ENCODE assay signal across 19 mouse cellular contexts in genomic region chr9:120362684-120363083, GRCm38 (mm10).
DNase-seq lines count a peak whose midpoint lies in the region; ATAC-seq and TF ChIP-seq lines count a peak whose summit lies in the region.
"Had no signal": no experiment of that assay in that cellular context is flagged by ENCODE, and none has a peak within 500 bp of the region (broad histone marks: within the 10 kb centered on the region; RNA-seq: fewer than 3 reads in every experiment).

No protein-coding gene starts in this region.

- 55% methylated on average over 3 of the region's 3 CpGs for WGBS in liver, embryonic 11.5 days
- 27% methylated on average over 3 of the region's 3 CpGs for WGBS in liver, embryonic 15.5 days (ENCODE audit: insufficient replicate concordance)
- WGBS in stomach, postnatal 0 days, result 46% methylated on average over 3 of the region's 3 CpGs
- WGBS in heart, embryonic 10.5 days, result 67% methylated on average over 3 of the region's 3 CpGs

- no peaks in the 10 kb centered on the region for H3K36me3 ChIP-seq in liver, embryonic 11.5 days (ENCODE audit: control insufficient read depth, insufficient read depth, low read length)
- H3K36me3 ChIP-seq in liver, embryonic 15.5 days (replicated peaks), result no peaks in the 10 kb centered on the region
- no peaks in the 10 kb centered on the region for H3K36me3 ChIP-seq in stomach, postnatal 0 days (ENCODE audit: control insufficient read depth, insufficient read depth, low read length)
- H3K36me3 ChIP-seq in heart, embryonic 10.5 days, result no peaks in the 10 kb centered on the region
- H3K36me3 ChIP-seq: embryonic facial prominence, embryonic 10.5 days; heart, embryonic 12.5 days; hindbrain, embryonic 10.5 days had no signal

- peak overlapping the region; percentile 93 for H3K27ac ChIP-seq in left cerebral cortex, adult 2 months
- peak overlapping the region; percentile 68 for H3K27ac ChIP-seq in liver, embryonic 11.5 days (ENCODE audit: low read depth, low read length)
- peak overlapping the region; percentile 26; the same call in 1 of the 2 replicates for H3K27ac ChIP-seq in liver, embryonic 15.5 days (replicated peaks)
- no peak overlapping the region for H3K27ac ChIP-seq in stomach, postnatal 0 days (replicated peaks)
- no peak overlapping the region for H3K27ac ChIP-seq in heart, embryonic 10.5 days
- H3K27ac ChIP-seq: embryonic facial prominence, embryonic 10.5 days; forebrain, embryonic 13.5 days; hindbrain, embryonic 10.5 days; hindbrain, embryonic 14.5 days had no signal

- no peak for DNase-seq in left cerebral cortex, adult 2 months (ENCODE audit: extremely low spot score in 1 of 2, low spot score in 2 of 2)
- DNase-seq in left cerebral cortex, adult 11 months (ENCODE audit: low spot score), result no peak
- no peak for DNase-seq in liver, embryonic 11.5 days (ENCODE audit: low spot score)
- no peak for DNase-seq in stomach, postnatal 0 days (ENCODE audit: low spot score)
- no peak for DNase-seq in thymus, postnatal 25 days
- DNase-seq in heart, embryonic 10.5 days (ENCODE audit: low spot score), result no peak
- no peak for DNase-seq in spleen, postnatal 14 days (ENCODE audit: low spot score in 2 of 2)
- DNase-seq: adrenal gland, postnatal 14 days; cerebellum, adult 11-12 months; cerebellum, adult 9-10 months; cerebellum, postnatal 25 days; gastrocnemius, postnatal 36 days; heart, adult 2 months had no signal

- H3K9ac ChIP-seq in liver, embryonic 11.5 days (ENCODE audit: low read depth, low read length), result no peak overlapping the region
- no peak overlapping the region for H3K9ac ChIP-seq in liver, embryonic 15.5 days
- no peak overlapping the region for H3K9ac ChIP-seq in stomach, postnatal 0 days (ENCODE audit: low read length)
- H3K9ac ChIP-seq: forebrain, embryonic 13.5 days; heart, embryonic 12.5 days; hindbrain, embryonic 14.5 days had no signal

- H3K9me3 ChIP-seq in liver, embryonic 11.5 days (ENCODE audit: control insufficient read depth, low read length), result no peaks in the 10 kb centered on the region
- H3K9me3 ChIP-seq in liver, embryonic 15.5 days (replicated peaks), result no peaks in the 10 kb centered on the region
- H3K9me3 ChIP-seq in stomach, postnatal 0 days (ENCODE audit: control insufficient read depth, low read length), result no peaks in the 10 kb centered on the region
- H3K9me3 ChIP-seq in heart, embryonic 10.5 days, result no peaks in the 10 kb centered on the region
- H3K9me3 ChIP-seq: embryonic facial prominence, embryonic 10.5 days; forebrain, embryonic 13.5 days; heart, embryonic 12.5 days; hindbrain, embryonic 10.5 days had no signal

- peak; percentile 67 for ATAC-seq in liver, embryonic 11.5 days (replicated peaks; ENCODE audit: low FRiP score)
- ATAC-seq in liver, embryonic 15.5 days (ENCODE audit: insufficient read depth), result peak; percentile 81
- peak; percentile 41; the same call in 1 of the 2 replicates for ATAC-seq in stomach, postnatal 0 days (ENCODE audit: low FRiP score, low TSS enrichment)
- ATAC-seq: forebrain, embryonic 13.5 days had no signal

- H3K4me1 ChIP-seq in liver, embryonic 11.5 days (replicated peaks; ENCODE audit: control insufficient read depth, insufficient read depth, low read length), result peaks cover 3% of the 10 kb centered on the region; the same call in 1 of the 2 replicates
- H3K4me1 ChIP-seq in liver, embryonic 15.5 days (replicated peaks), result 0 out of 2 replicates have a peak, but pooled peaks cover 11% of the 10 kb centered on the region
- no peaks in the 10 kb centered on the region for H3K4me1 ChIP-seq in stomach, postnatal 0 days (replicated peaks; ENCODE audit: control insufficient read depth, insufficient read depth)
- H3K4me1 ChIP-seq in heart, embryonic 10.5 days, result peaks cover 24% of the 10 kb centered on the region
- H3K4me1 ChIP-seq: forebrain, embryonic 13.5 days had no signal

- no peak for TF ChIP-seq CTCF in left cerebral cortex, adult 2 months (IDR thresholded peaks at IDR 0.05)
- no peak for TF ChIP-seq CTCF in stomach, postnatal 0 days (IDR thresholded peaks at IDR 0.05; ENCODE audit: low read depth)

- no peak for TF ChIP-seq EP300 in stomach, postnatal 0 days (optimal IDR thresholded peaks at IDR 0.05)

- H3K4me3 ChIP-seq in left cerebral cortex, adult 2 months, result no peak overlapping the region
- no peak overlapping the region for H3K4me3 ChIP-seq in liver, embryonic 11.5 days (ENCODE audit: low read depth, low read length)
- no peak overlapping the region for H3K4me3 ChIP-seq in liver, embryonic 15.5 days (replicated peaks)
- H3K4me3 ChIP-seq in stomach, postnatal 0 days (ENCODE audit: low read depth, low read length), result no peak overlapping the region
- H3K4me3 ChIP-seq in heart, embryonic 10.5 days, result no peak overlapping the region
- H3K4me3 ChIP-seq: embryonic facial prominence, embryonic 10.5 days; forebrain, embryonic 13.5 days; heart, adult 2 months; heart, embryonic 12.5 days; hindbrain, embryonic 10.5 days had no signal

- H3K4me2 ChIP-seq in liver, embryonic 11.5 days, result no peak overlapping the region
- H3K4me2 ChIP-seq in liver, embryonic 15.5 days, result 0 out of 2 replicates have a peak overlapping the region, but pooled peaks have one; percentile 2
- H3K4me2 ChIP-seq in stomach, postnatal 0 days (replicated peaks; ENCODE audit: low read depth), result no peak overlapping the region
- H3K4me2 ChIP-seq: forebrain, embryonic 13.5 days; heart, embryonic 12.5 days; hindbrain, embryonic 14.5 days had no signal

- intact Hi-C loops in left cerebral cortex, adult 2 months (cut with DNase I), result loop anchor here (5.0 kb wide), 1 partner anchor 60 kb away; the partner anchor contains the start of gene Myrip

- H3K27me3 ChIP-seq in liver, embryonic 11.5 days (replicated peaks; ENCODE audit: control insufficient read depth, insufficient read depth, low read length), result no peaks in the 10 kb centered on the region
- no peaks in the 10 kb centered on the region for H3K27me3 ChIP-seq in liver, embryonic 15.5 days
- H3K27me3 ChIP-seq in stomach, postnatal 0 days (ENCODE audit: control insufficient read depth, insufficient read depth, low read length), result no peaks in the 10 kb centered on the region
- no peaks in the 10 kb centered on the region for H3K27me3 ChIP-seq in heart, embryonic 10.5 days (ENCODE audit: insufficient read depth, poor library complexity, severe bottlenecking)
- H3K27me3 ChIP-seq: forebrain, embryonic 13.5 days; heart, embryonic 12.5 days had no signal

Comparison
In these comparisons a context has a peak if more than half of its experiments do, and no peak if none do; other contexts are left out.
1. H3K27ac ChIP-seq: peak in left cerebral cortex, adult 2 months (single experiment), liver, embryonic 11.5 days (single experiment) and liver, embryonic 15.5 days (single experiment); none in stomach, postnatal 0 days (single experiment) and heart, embryonic 10.5 days (single experiment).
2. Peak in every context shown above with its lines, with median percentiles within 50 percentile points of each other: ATAC-seq.